Mouse (Mus musculus) adrenal gland, adult 18-20 months (tissue): ENCODE data around the gene Papola. TPM values are rescaled to one million over a fixed set of nuclear protein-coding genes. Genes with fewer than 3 reads are reported as not detected.

Experiments used
- DNase-seq, 2 experiments: peaks; one replicate each; pipeline ENCODE4 v3.0.0; 2021 to 2022; ENCODE audit warnings: low spot score in 2 of 2
- microRNA-seq, 2 experiments: library from miRNA; unstranded; fragments of <30 nt; microRNA quantifications; one replicate each; pipeline ENCODE4 v1.2.0; 2021; ENCODE audit warnings: borderline number of aligned reads in 2 of 2
- total RNA-seq, 2 experiments: library from RNA; stranded (reverse); gene quantifications; 1 replicate in 1 of 2; 2 replicates in 1 of 2; pipeline ENCODE4 v1.2.3; 2021

Papola gene
- total RNA-seq, 2 experiments from 2014 or later: 214 to 222 TPM

GRCm38 (mm10) chr12:105857902-105858640 lies 73.6 kb downstream of the Papola start:
- no peak for DNase-seq

DNA sequence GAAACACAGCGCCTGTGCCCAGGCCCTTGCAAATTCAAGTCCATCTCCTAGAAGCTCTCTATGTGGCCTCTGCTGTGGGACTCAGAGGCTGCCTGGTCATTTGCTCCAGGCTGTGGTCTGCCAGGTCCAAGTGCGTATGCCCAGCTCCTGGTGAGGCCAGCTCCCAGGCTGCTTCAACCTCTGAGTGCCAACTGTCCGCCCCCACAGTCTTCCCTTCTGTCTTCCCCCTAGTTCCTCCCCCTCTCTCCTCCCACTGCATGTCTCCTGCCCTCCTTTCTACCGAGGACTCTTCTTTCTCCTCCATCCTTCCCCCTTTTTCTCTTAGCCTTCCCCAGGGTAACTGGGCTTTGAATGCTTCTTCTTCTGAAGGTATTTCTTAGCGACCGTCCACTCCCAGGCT lies 77.6 kb downstream of the Papola start:
- no peak for DNase-seq

DNA sequence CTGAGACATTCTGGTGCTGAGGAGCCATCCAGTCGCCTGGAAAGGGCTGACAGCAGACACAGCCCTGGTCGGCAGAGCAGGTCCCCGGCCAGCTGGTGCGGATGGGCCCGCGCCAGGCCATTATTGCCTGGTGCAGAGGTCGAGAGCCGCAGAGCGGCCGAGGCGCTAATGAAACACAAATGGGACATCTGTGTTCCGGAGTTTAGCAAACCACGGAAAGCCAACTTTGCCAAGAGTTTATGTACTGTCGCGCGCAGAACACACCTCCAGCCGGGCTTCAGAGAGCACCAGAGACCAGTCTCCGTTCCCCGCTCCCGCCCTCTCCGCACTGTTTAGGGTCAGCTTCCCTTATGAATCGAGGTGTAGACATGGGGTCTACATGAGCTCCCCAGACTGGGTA lies 78.1 kb downstream of the Papola start:
- DNase-seq: no peak

GRCm38 (mm10) chr12:105863436-105863835 lies 78.9 kb downstream of the Papola start:
- no peak for DNase-seq

- DNase-seq: no peak
These were observed 83.2 kb downstream of the Papola start for GRCm38 (mm10) chr12:105867646-105868045.

DNA sequence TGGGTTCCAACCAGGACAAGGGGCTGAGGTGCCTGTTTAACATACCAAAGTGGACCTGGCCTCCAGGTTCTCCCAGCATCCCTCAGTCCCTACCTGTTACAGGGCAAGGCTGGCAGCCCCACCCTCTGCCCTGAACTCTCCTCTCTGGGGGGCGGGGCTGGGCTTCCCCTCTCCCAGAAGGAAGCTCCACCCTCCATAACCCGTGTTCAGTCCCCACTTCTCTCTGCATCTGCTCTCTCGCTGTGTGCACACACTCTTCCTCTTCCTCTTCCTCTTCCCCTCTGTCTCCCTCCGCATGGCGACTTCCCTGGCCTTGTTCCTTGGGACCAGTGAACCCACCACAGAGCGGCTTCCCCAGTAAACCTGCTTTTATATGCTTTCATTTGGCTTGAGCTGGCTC lies 84.7 kb downstream of the Papola start:
- no peak for DNase-seq

DNA sequence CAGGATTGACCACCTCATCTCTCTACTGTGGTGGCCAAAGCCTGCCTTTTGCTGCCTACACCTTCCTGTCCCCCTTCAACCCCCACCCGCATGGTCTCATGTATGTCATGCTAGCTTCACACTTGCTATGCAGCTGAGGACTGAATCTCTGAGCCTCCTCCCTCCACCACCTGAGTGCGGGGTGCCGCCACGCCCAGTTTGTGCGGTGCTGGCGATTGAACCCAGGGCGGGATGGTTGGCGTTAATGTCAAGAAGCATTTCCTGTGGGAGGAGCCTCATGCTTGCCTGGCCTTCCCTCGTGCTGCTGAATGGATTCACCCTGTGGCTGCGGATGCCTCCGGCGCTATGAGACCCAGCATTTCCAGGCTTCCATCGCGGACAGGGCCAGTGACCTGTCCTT lies 85.2 kb downstream of the Papola start:
- DNase-seq: no peak

DNA sequence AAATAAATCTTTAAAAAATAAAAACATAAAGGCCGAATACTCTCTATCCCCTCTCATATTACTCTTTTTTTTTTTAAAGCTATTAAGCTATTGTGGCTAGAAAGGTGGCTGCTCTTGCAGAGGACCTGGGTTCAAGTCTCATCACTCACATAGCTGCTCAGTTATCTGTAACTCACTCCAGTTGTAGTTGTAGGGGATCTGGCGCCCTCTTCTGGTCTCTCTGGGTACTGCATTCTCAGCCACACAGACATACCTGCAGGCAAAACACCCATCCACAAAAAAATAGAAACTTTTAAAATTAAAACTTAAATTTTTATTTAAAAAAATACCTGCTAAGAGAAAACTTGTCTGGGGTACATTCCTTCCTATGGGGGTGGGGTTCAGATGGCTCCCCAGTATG lies 88.8 kb downstream of the Papola start:
- DNase-seq: peak in 1 of 2 experiments; percentile 42

DNA sequence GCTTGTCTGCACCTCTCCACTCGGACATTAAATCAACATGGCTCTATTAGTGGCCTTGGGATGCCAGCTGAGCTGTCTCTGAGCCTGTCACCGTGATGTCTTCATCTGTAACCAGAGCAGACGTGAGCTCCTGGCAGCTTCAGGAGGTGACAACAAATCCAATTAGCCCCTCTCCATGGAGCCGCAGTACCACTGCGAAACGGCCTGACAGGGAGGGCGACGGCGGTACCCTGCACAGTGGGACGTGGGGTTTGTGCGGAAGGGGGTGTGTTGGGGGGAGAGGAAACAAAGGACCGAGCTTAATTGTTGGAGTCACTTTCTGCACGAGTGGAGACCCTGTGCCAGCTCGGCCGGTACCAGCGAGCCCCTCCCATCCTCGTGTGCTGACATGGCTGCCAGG lies 90.6 kb downstream of the Papola start:
- DNase-seq: no peak

GRCm38 (mm10) chr12:105876521-105876920 lies 92.0 kb downstream of the Papola start:
- DNase-seq: no peak

DNA sequence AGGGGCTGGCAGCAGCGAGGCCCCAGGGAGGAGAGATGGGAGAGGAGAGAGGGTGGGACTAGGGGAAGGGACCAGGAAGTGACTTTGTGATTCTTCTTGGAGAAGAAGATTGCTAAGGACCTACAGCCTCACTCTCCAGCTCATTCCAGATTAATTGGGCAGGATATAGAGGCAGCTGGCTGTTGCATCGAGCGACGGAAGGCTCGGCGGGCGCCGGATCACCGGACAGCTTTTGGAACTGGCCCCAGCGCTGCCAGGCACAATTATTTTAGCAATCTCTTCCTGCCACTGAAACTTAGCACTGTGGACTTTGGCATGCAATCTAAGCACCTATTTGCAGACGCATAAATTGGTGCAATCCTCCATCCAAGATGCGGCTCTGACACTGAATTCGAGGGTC lies 92.4 kb downstream of the Papola start:
- no peak for DNase-seq

DNA sequence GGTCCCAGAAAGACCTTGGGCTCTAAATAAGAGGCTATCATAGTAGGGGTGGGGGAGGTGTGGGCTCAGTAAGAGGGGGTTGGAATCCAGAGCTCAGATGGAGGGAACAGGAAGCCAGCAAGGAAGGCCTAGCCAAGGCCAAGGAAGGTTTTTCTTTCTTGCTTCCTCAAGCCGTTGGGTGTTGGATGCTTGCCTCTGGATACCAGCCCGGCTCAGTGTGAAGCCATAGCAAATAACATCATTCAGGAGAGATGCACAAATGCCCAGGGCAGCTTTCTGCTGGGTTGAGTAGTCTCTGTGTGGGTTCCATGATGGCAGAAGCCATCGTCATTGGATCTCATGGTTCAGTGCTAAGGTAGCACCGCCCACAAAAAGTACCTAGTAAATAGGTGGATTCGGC lies 94.3 kb downstream of the Papola start:
- no peak for DNase-seq

- no peak for DNase-seq
These were observed 99.5 kb downstream of the Papola start for GRCm38 (mm10) chr12:105883799-105884514.

DNA sequence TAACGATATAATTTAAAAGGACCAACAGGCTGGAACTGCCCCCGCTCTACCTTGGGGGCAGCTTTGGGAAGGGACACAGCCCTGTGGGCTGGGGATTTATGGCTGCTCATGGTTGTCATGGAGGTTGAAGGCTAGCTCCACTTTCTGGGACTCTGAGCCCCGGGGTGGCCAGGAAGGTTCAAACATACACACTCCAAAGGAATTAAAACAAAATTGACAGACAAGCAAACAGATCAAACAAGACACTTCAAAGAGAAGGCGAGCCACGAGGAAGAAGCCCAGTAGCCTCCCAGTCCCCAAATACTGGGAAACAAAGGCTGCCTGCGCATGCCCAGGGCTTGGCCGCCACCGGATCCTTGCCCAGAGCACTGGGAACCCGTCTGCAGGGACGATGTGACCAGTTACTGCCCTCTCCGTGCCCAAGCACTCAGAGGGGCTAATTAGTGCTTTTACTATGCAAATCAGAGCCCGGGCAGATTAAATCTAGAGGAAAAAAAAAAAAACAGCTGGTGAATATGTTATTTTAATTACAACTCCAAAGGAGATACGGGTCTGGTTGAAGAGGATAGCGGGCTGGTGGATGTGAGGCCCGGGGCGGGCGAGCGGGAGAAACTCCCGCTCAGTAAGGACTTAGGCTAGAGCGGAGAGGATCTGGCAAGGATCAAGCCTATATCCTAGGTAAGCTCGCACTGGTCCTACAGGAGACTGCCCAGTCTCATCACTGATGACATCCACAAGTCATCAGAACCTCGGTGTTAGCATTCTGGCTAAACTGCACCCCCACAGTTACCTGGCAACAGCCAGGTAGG lies 100.2 kb downstream of the Papola start:
- no peak for DNase-seq

Small RNA genes within 50 kb of the gene (microRNA-seq; reads per million reads assigned to microRNA genes)
- gene Gm22120: 0 reads per million in 2 experiments

Other genes starting within 250 kb of the Papola start
- gene Bdkrb2, start 221.5 kb upstream of the Papola start, total RNA-seq: 10 to 100 TPM; 11.7 to 14.9 TPM
- under 1 TPM in 1 of 2 experiments, not detected in 1; 0.29 TPM for gene Bdkrb1, start 181.6 kb upstream of the Papola start, total RNA-seq
- gene Gskip, start 99.9 kb upstream of the Papola start, total RNA-seq: 10 to 100 TPM; 18.4 to 19.7 TPM
- gene Atg2b, start 99.5 kb upstream of the Papola start, total RNA-seq: 10 to 100 TPM; 27.2 to 29.0 TPM
- gene Ak7, start 78.7 kb upstream of the Papola start, total RNA-seq: under 1 TPM in 1 of 2 experiments, not detected in 1; 0.35 TPM
- gene Vrk1, start 225.5 kb downstream of the Papola start, total RNA-seq: 10 to 100 TPM; 13.1 to 14.4 TPM